Mouse (Mus musculus): ENCODE results near the gene Edar. TPM values are rescaled to one million over a fixed set of nuclear protein-coding genes. Genes with fewer than 3 reads are reported as not detected.

Edar gene
- polyA plus RNA-seq, 1 experiment from 2014 or later, result 0.84 TPM

GRCm38 (mm10) chr10:58691051-58691450 lies 15.6 kb upstream of the Edar start:
- Histone ChIP-seq H3K4me1 (replicated peaks; ENCODE audit: control insufficient read depth, insufficient read depth, low read length) (no peaks in the 10 kb centered on the region), H3K9me3 (ENCODE audit: control insufficient read depth, low read length) (no peaks in the 10 kb centered on the region), H3K9ac (replicated peaks; ENCODE audit: low read depth, low read length) (no peak overlapping the region), H3K27me3 (replicated peaks; ENCODE audit: control insufficient read depth, insufficient read depth, low read length) (no peaks in the 10 kb centered on the region), H3K36me3 (ENCODE audit: control insufficient read depth, insufficient read depth) (no peaks in the 10 kb centered on the region), H3K27ac (ENCODE audit: low read length) (no peak overlapping the region), H3K4me3 (replicated peaks; ENCODE audit: low read length) (no peak overlapping the region), H3K4me2 (ENCODE audit: low read length) (no peak overlapping the region)
- ATAC-seq, result no peak
- 76% methylated on average over 6 of the region's 7 CpGs for WGBS

GRCm38 (mm10) chr10:58679298-58679697 lies 3.8 kb upstream of the Edar start:
- Histone ChIP-seq H3K4me1 (replicated peaks; ENCODE audit: control insufficient read depth, insufficient read depth, low read length) (peaks cover 3% of the 10 kb centered on the region; the same call in 1 of the 2 replicates), H3K9me3 (ENCODE audit: control insufficient read depth, low read length) (no peaks in the 10 kb centered on the region), H3K27me3 (replicated peaks; ENCODE audit: control insufficient read depth, insufficient read depth, low read length) (peaks cover 9% of the 10 kb centered on the region), H3K36me3 (ENCODE audit: control insufficient read depth, insufficient read depth) (no peaks in the 10 kb centered on the region), H3K4me3 (replicated peaks; ENCODE audit: low read length) (no peak overlapping the region), H3K27ac (ENCODE audit: low read length) (no peak overlapping the region), H3K4me2 (ENCODE audit: low read length) (no peak overlapping the region), H3K9ac (replicated peaks; ENCODE audit: low read depth, low read length) (no peak overlapping the region)
- 87% methylated on average over 6 of the region's 6 CpGs for WGBS
- ATAC-seq, result no peak

- Histone ChIP-seq H3K4me1 (replicated peaks; ENCODE audit: control insufficient read depth, insufficient read depth, low read length) (peaks cover 21% of the 10 kb centered on the region), H3K27me3 (replicated peaks; ENCODE audit: control insufficient read depth, insufficient read depth, low read length) (peaks cover 7% of the 10 kb centered on the region; the same call in 1 of the 2 replicates), H3K9me3 (ENCODE audit: control insufficient read depth, low read length) (no peaks in the 10 kb centered on the region), H3K36me3 (ENCODE audit: control insufficient read depth, insufficient read depth) (no peaks in the 10 kb centered on the region), H3K9ac (replicated peaks; ENCODE audit: low read depth, low read length) (peak overlapping the region; percentile 34; the same call in 1 of the 2 replicates), H3K4me3 (replicated peaks; ENCODE audit: low read length) (peak overlapping the region; percentile 26), H3K4me2 (ENCODE audit: low read length) (peak overlapping the region; percentile 48), H3K27ac (ENCODE audit: low read length) (peak overlapping the region; percentile 54)
- ATAC-seq, result peak; percentile 94
- WGBS, result 4% methylated on average over 15 of the region's 15 CpGs
These were observed 2.0 kb downstream of the Edar start for GRCm38 (mm10) chr10:58673278-58674061.

GRCm38 (mm10) chr10:58672557-58673277 lies 2.7 kb downstream of the Edar start:
- H3K36me3 ChIP-seq (ENCODE audit: control insufficient read depth, insufficient read depth), result no peaks in the 10 kb centered on the region
- ATAC-seq, result peak; percentile 89
- H3K9ac ChIP-seq (replicated peaks; ENCODE audit: low read depth, low read length), result no peak overlapping the region
- no peak overlapping the region for H3K4me3 ChIP-seq (replicated peaks; ENCODE audit: low read length)
- H3K27me3 ChIP-seq (replicated peaks; ENCODE audit: control insufficient read depth, insufficient read depth, low read length), result peaks cover 9% of the 10 kb centered on the region; the same call in 1 of the 2 replicates
- H3K4me2 ChIP-seq (ENCODE audit: low read length), result no peak overlapping the region; the same call in 1 of the 2 replicates
- H3K9me3 ChIP-seq (ENCODE audit: control insufficient read depth, low read length), result no peaks in the 10 kb centered on the region
- 10% methylated on average over 10 of the region's 10 CpGs for WGBS
- peaks cover 21% of the 10 kb centered on the region for H3K4me1 ChIP-seq (replicated peaks; ENCODE audit: control insufficient read depth, insufficient read depth, low read length)
- no peak overlapping the region for H3K27ac ChIP-seq (ENCODE audit: low read length)

- WGBS, result 67% methylated on average over 5 of the region's 5 CpGs
- H3K36me3 ChIP-seq (ENCODE audit: control insufficient read depth, insufficient read depth), result no peaks in the 10 kb centered on the region
- peaks cover 3% of the 10 kb centered on the region; the same call in 1 of the 2 replicates for H3K27me3 ChIP-seq (replicated peaks; ENCODE audit: control insufficient read depth, insufficient read depth, low read length)
- H3K4me3 ChIP-seq (replicated peaks; ENCODE audit: low read length), result no peak overlapping the region
- H3K4me2 ChIP-seq (ENCODE audit: low read length), result no peak overlapping the region
- 0 out of 2 replicates have a peak overlapping the region, but pooled peaks have one; percentile 8 for H3K27ac ChIP-seq (ENCODE audit: low read length)
- peaks cover 7% of the 10 kb centered on the region; the same call in 1 of the 2 replicates for H3K4me1 ChIP-seq (replicated peaks; ENCODE audit: control insufficient read depth, insufficient read depth, low read length)
- no peak overlapping the region for H3K9ac ChIP-seq (replicated peaks; ENCODE audit: low read depth, low read length)
- ATAC-seq, result peak; percentile 84
- H3K9me3 ChIP-seq (ENCODE audit: control insufficient read depth, low read length), result no peaks in the 10 kb centered on the region
These were observed 11.6 kb downstream of the Edar start for GRCm38 (mm10) chr10:58663868-58664267.

GRCm38 (mm10) chr10:58663417-58663816 lies 12.0 kb downstream of the Edar start:
- ATAC-seq, result peak; percentile 64
- H3K4me1 ChIP-seq (replicated peaks; ENCODE audit: control insufficient read depth, insufficient read depth, low read length), result peaks cover 7% of the 10 kb centered on the region; the same call in 1 of the 2 replicates
- 0 out of 2 replicates have a peak overlapping the region, but pooled peaks have one; percentile 8 for H3K27ac ChIP-seq (ENCODE audit: low read length)
- no peaks in the 10 kb centered on the region for H3K9me3 ChIP-seq (ENCODE audit: control insufficient read depth, low read length)
- no peak overlapping the region for H3K9ac ChIP-seq (replicated peaks; ENCODE audit: low read depth, low read length)
- no peak overlapping the region for H3K4me2 ChIP-seq (ENCODE audit: low read length)
- H3K27me3 ChIP-seq (replicated peaks; ENCODE audit: control insufficient read depth, insufficient read depth, low read length), result peaks cover 3% of the 10 kb centered on the region; the same call in 1 of the 2 replicates
- no peaks in the 10 kb centered on the region for H3K36me3 ChIP-seq (ENCODE audit: control insufficient read depth, insufficient read depth)
- WGBS, result 69% methylated on average over 6 of the region's 6 CpGs
- H3K4me3 ChIP-seq (replicated peaks; ENCODE audit: low read length), result no peak overlapping the region

- ATAC-seq, result no peak
- H3K27me3 ChIP-seq (replicated peaks; ENCODE audit: control insufficient read depth, insufficient read depth, low read length), result peaks cover 4% of the 10 kb centered on the region; the same call in 1 of the 2 replicates
These were observed 16.0 kb downstream of the Edar start for GRCm38 (mm10) chr10:58659268-58659986.

GRCm38 (mm10) chr10:58657731-58658130 lies 17.7 kb downstream of the Edar start:
- no peak overlapping the region for H3K9ac ChIP-seq (replicated peaks; ENCODE audit: low read depth, low read length)
- no peak overlapping the region for H3K27ac ChIP-seq (ENCODE audit: low read length)
- ATAC-seq, result no peak
- H3K4me3 ChIP-seq (replicated peaks; ENCODE audit: low read length), result no peak overlapping the region
- H3K9me3 ChIP-seq (ENCODE audit: control insufficient read depth, low read length), result no peaks in the 10 kb centered on the region
- 44% methylated on average over 2 of the region's 2 CpGs for WGBS
- H3K4me2 ChIP-seq (ENCODE audit: low read length), result no peak overlapping the region
- no peaks in the 10 kb centered on the region for H3K36me3 ChIP-seq (ENCODE audit: control insufficient read depth, insufficient read depth)
- H3K4me1 ChIP-seq (replicated peaks; ENCODE audit: control insufficient read depth, insufficient read depth, low read length), result peaks cover 1% of the 10 kb centered on the region
- peaks cover 7% of the 10 kb centered on the region; the same call in 1 of the 2 replicates for H3K27me3 ChIP-seq (replicated peaks; ENCODE audit: control insufficient read depth, insufficient read depth, low read length)

More at GRCm38 (mm10) chr10:58659268-58659986, 16.0 kb downstream of the Edar start:
- H3K9ac ChIP-seq (replicated peaks; ENCODE audit: low read depth, low read length), result no peak overlapping the region
- WGBS, result 64% methylated on average over 11 of the region's 11 CpGs
- no peak overlapping the region for H3K4me2 ChIP-seq (ENCODE audit: low read length)
- no peaks in the 10 kb centered on the region for H3K36me3 ChIP-seq (ENCODE audit: control insufficient read depth, insufficient read depth)
- H3K4me1 ChIP-seq (replicated peaks; ENCODE audit: control insufficient read depth, insufficient read depth, low read length), result peaks cover 7% of the 10 kb centered on the region; the same call in 1 of the 2 replicates
- no peak overlapping the region for H3K4me3 ChIP-seq (replicated peaks; ENCODE audit: low read length)
- no peak overlapping the region for H3K27ac ChIP-seq (ENCODE audit: low read length)
- no peaks in the 10 kb centered on the region for H3K9me3 ChIP-seq (ENCODE audit: control insufficient read depth, low read length)

Data from forebrain, embryonic 16.5 days (tissue).